Mouse (Mus musculus): ENCODE measurements around the gene 1810024B03Rik.
"Not testable (repeated sequence)": the region's sequence is repeated elsewhere in the genome, so short reads cannot be mapped to it uniquely, and the experiment has no call there.

Gene 1810024B03Rik

GRCm38 (mm10) chr2:127207547-127208451 is at the start of gene 1810024B03Rik, which contains the start of gene Snrnp200:
Gene 1810024B03Rik, minus strand, starts transcription at chr2:127208280.
Gene Snrnp200, plus strand, starts transcription at chr2:127208386.
- peak; percentile 97 for DNase-seq (ENCODE audit: low spot score)

GRCm38 (mm10) chr2:127255294-127255693 is 47.2 kb upstream of the 1810024B03Rik start:
- DNase-seq (ENCODE audit: low spot score), result no peak

DNA sequence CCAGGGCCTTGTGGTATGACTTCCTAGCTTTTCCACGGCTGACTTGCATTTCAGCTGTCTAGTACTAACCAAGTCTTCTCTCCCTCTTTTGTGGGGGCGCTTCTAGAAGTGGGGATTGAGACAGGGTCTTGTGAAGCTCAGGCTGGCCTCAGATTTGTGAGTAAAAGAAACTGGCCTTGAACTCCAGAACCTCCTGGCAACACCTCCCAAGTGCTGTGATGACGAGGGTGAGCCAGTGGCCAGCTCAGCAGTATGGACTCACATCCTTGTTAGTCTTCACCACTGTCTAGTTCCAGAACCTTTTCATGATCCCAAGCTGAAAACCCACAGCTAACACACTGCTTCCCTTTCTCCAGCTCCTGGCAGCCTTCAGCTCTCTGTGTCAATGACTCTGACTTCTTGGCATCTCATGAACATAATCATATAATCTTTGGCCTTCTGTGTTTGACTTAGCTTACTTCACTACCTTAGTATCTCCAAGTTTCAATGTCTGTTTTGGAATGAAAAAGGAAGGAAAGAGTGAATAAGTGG is 46.6 kb upstream of the 1810024B03Rik start:
- DNase-seq (ENCODE audit: low spot score), result no peak

- no peak for DNase-seq (ENCODE audit: low spot score)
Measured at GRCm38 (mm10) chr2:127252787-127253186, 44.7 kb upstream of the 1810024B03Rik start.

DNA sequence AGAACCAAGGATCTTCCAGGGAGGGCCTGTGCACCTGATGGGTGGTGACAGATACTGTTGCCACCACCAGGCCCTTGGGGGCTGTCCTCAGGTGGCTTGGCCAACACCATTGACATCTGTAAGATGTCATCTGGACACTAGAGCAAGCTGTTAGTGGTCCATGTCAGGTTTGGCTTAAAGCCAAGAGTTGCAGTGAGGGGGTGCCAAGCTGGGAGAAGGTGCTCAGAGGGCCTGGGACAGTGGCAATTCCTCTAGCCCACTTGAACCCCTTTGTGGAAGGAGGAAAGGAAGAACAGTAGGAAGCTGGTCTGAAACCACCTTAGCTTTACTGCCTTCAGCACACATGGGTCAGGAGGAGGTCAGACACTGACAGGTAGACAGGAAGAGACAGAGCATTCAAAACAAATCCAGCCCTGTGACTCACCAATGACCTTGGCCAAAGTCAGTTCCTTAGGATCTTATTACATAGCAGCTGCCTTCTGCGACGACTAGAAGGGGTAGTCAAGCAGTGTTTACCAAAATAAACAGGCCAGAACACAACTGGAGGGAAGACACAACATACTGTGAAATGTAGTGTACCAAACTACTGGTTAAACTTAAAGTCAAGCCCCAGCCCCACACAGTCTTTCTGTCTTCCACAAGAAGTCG is 43.9 kb upstream of the 1810024B03Rik start:
- DNase-seq (ENCODE audit: low spot score), result no peak

DNA sequence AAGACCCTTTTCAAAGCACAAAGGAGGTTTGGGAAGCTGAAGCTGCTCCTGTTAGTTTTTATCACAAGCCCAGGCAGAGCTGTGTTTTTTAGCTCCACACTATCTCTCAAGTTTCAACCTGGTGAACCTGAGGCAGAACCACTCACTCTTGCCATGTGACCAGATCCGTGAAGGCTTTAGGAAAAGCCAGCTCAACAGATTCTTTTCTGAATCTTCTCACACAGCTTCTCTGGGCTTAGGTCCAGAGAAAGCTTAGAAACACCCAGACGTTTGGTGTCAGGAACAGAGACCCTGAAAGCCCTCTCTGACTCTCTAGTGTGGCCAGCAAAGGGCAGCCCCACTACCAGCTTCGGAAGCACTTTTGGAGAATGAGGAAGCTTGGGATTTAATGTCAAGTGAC is 43.4 kb upstream of the 1810024B03Rik start:
- no peak for DNase-seq (ENCODE audit: low spot score)

GRCm38 (mm10) chr2:127250291-127251008 is 42.4 kb upstream of the 1810024B03Rik start:
- no peak for DNase-seq (ENCODE audit: low spot score)

DNA sequence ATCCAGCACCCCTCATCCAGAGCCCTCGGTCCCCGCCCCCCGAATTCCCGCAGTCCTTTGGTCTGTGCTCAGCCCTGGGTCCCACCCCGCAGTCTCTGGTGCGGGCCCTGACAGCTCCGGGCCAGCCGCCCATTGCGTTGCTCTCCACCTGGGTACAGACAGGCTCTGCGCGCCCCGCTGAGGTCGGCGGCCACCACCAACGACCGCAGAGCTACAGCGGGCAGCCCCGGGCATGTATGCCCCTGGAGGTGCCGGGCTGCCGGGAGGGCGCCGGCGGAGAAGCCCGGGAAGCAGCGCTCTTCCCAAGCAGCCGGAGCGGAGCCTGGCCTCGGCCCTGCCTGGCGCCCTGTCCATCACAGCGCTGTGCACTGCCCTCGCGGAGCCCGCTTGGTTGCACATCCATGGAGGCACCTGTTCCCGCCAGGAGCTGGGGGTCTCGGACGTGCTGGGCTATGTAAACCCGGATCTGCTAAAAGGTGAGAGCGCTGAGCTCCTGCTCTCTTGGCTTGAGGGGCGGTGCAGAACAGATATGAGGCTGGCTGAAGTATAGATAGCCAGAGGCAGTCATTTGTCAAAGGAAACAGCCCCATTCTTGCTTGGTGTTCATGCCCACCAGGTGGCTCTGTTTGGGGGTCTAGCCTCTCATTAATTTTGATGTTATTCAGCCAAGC is 40.4 kb upstream of the 1810024B03Rik start:
- DNase-seq (ENCODE audit: low spot score), result peak; percentile 63

- DNase-seq (ENCODE audit: low spot score), result peak; percentile 98
Measured at GRCm38 (mm10) chr2:127247592-127248333, 39.7 kb upstream of the 1810024B03Rik start, which contains the start of the genes Ciao1 and Tmem127. Gene Ciao1, minus strand, starts transcription at chr2:127247816. Gene Tmem127, plus strand, starts transcription at chr2:127247908.

- no peak for DNase-seq (ENCODE audit: low spot score)
Measured at GRCm38 (mm10) chr2:127240065-127240464, 32.0 kb upstream of the 1810024B03Rik start.

- DNase-seq (ENCODE audit: low spot score), result no peak
Measured at GRCm38 (mm10) chr2:127237897-127238610, 30.0 kb upstream of the 1810024B03Rik start.

GRCm38 (mm10) chr2:127225261-127225660 is 17.2 kb upstream of the 1810024B03Rik start:
- no peak for DNase-seq (ENCODE audit: low spot score)

DNA sequence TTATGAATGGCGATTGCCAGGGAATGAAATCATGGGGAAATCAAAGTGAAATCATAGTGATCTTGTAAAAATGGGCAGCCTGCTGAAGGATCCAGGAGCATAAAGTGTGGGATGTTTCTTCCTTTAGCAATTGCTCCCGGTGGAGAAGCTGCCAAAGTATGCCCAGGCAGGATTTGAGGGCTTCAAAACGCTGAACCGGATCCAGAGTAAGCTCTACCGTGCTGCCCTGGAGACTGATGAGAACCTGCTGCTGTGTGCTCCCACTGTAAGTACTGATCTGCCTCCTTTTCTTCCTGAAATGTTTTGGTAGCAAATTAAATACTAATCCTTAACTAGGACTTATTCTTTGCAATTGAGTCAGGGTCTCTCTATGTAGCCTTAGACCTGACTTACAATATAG is 9.7 kb upstream of the 1810024B03Rik start:
- no peak for DNase-seq (ENCODE audit: low spot score)

DNA sequence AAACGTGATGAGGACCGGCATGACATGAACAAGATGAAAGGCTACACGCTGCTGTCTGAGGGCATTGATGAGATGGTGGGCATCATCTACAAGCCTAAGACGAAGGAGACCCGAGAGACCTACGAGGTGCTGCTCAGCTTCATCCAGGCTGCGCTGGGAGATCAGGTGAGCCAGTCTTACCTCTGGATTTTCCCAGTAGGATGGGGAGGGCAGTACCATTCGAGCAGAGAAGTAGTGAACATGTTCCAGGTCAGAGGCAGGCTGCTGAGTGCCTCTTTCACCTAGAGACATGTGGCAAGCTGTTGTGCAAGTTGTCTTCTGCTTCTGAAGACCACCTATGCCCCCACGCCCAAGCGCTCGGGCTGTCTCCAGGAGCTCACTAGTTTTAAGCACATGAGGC is 2.6 kb upstream of the 1810024B03Rik start:
- no peak for DNase-seq (ENCODE audit: low spot score)

GRCm38 (mm10) chr2:127208452-127208769 is 331 bp upstream of the 1810024B03Rik start:
- DNase-seq (ENCODE audit: low spot score), result no peak

DNA sequence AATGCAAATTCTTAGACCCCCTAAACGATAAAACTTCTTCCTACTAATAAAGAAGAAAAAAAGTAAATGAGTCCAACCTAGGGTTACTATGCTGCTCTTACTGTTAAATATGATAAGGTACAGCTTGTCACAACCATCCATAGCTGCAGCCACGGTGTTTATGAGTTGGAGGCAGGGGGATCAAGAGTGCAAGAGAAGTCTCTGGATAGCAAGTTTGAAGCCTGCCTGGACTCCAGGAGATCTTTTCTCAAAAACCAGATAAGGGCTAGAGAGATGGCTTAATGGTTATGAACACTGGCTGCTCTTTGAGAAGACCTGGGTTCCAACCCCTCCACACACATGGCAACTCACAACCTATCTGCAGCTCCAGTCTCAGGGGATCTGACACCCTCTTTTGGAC is 1.2 kb downstream of the 1810024B03Rik start:
- no peak for DNase-seq (ENCODE audit: low spot score)

- not testable (repeated sequence) for DNase-seq (ENCODE audit: low spot score)
Measured at GRCm38 (mm10) chr2:127205936-127206335, 2.1 kb downstream of the 1810024B03Rik start.

DNA sequence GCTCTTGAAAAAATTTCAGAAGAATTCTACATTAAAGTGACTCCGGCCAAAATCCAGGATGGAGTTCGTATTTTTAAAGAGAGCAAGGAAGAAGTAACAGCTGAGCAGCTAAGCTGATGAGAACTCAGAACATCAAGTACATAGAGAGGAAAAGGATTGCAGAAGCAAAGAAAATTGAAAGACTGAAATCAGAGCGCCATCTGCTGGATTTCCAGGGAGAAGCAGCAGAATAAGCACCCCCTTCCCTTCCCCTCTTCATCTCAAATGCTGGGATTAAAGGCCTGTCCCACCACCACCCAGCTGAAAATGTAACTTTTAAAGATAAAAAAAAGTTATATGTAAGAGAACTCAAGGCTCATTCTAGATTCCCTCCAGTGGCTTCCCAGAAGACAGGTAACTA is 3.1 kb downstream of the 1810024B03Rik start:
- DNase-seq (ENCODE audit: low spot score), result peak; percentile 88

GRCm38 (mm10) chr2:127189574-127189973 is 18.5 kb downstream of the 1810024B03Rik start:
- no peak for DNase-seq (ENCODE audit: low spot score)

All from retina, embryonic 14.5 days (tissue).